Mouse (Mus musculus): ENCODE data around the gene Cacna1e. TPM values are rescaled to one million over a fixed set of nuclear protein-coding genes. Genes with fewer than 3 reads are reported as not detected.

The Cacna1e gene
- total and polyA plus RNA-seq, 3 experiments: not detected

DNA sequence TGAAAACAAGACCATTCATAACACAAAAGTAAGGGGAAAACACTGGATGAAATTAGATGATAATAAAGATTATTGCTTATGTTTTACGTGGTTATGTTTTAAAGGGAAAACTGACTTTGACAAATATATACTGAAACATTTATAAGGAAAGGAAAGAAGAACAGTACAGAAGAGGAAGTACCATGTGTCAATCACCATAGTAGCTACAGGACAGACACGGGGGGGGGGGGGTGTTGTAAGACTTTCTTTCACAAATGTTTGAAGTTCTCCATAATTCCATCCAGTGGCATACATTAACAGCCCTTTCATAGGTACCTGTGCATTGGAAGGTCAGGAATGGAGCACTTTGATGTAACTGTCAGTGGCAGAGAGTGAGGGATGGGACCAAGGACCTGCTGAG, 25.3 kb upstream of the Cacna1e start:
- H3K4me1 ChIP-seq (ENCODE audit: control insufficient read depth in 1 of 2, insufficient read depth in 2 of 2, low read length in 2 of 2): no peaks in the 10 kb centered on the region
- H3K9me3 ChIP-seq (replicated peaks; ENCODE audit: insufficient read depth, low read length): no peaks in the 10 kb centered on the region
- H3K27ac ChIP-seq (ENCODE audit: control insufficient read depth, low read depth, low read length): no peak overlapping the region
- DNase-seq (ENCODE audit: low read depth, low spot score): no peak
- no peak overlapping the region for H3K4me3 ChIP-seq (ENCODE audit: control insufficient read depth in 1 of 2, insufficient read depth in 1 of 2, low read depth in 2 of 2, low read length in 2 of 2)
- H3K27me3 ChIP-seq (ENCODE audit: control insufficient read depth in 1 of 2, insufficient read depth in 2 of 2, low read length in 2 of 2): no peaks in the 10 kb centered on the region
- no peak for TF ChIP-seq EP300 (IDR thresholded peaks at IDR 0.05; ENCODE audit: low read depth in 1 of 2, low read length in 2 of 2)
- H3K36me3 ChIP-seq (ENCODE audit: control insufficient read depth in 1 of 2, insufficient read depth in 2 of 2, low read length in 2 of 2): no peaks in the 10 kb centered on the region
- H3K9ac ChIP-seq (ENCODE audit: control insufficient read depth, low read depth, low read length, poor library complexity, severe bottlenecking): no peak overlapping the region
- no peaks in the 10 kb centered on the region for H3K79me2 ChIP-seq (ENCODE audit: control insufficient read depth, insufficient read depth, low read length, poor library complexity)

DNA sequence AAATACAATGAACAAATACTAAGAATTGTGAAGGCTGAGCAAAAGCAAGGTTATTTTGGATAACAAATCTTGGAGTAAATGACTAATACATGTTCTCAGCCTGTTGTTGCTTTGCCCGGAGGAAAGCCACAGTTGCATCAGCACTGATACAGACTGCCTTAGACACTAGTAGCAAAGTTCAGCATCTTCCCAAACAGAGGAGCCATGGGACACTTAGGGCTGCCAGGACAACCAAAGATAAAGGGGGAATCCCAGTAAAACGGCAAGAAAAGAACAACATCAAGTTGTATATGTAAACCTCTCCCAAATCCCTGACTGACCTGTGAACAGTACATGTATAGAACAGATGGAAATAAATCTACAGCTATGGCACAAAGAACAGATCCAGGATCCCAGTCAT, 13.1 kb upstream of the Cacna1e start:
- H3K79me2 ChIP-seq (ENCODE audit: control insufficient read depth, insufficient read depth, low read length, poor library complexity): no peaks in the 10 kb centered on the region
- H3K4me3 ChIP-seq (ENCODE audit: control insufficient read depth in 1 of 2, insufficient read depth in 1 of 2, low read depth in 2 of 2, low read length in 2 of 2): no peak overlapping the region
- no peak overlapping the region for H3K9ac ChIP-seq (ENCODE audit: control insufficient read depth, low read depth, low read length, poor library complexity, severe bottlenecking)
- no peak overlapping the region for H3K27ac ChIP-seq (ENCODE audit: control insufficient read depth, low read depth, low read length)
- DNase-seq (ENCODE audit: low read depth, low spot score): no peak
- no peaks in the 10 kb centered on the region for H3K36me3 ChIP-seq (ENCODE audit: control insufficient read depth in 1 of 2, insufficient read depth in 2 of 2, low read length in 2 of 2)
- H3K4me1 ChIP-seq (ENCODE audit: control insufficient read depth in 1 of 2, insufficient read depth in 2 of 2, low read length in 2 of 2): no peaks in the 10 kb centered on the region
- H3K27me3 ChIP-seq (ENCODE audit: control insufficient read depth in 1 of 2, insufficient read depth in 2 of 2, low read length in 2 of 2): no peaks in the 10 kb centered on the region
- TF ChIP-seq BHLHE40 (IDR thresholded peaks at IDR 0.05; ENCODE audit: borderline replicate concordance, low read depth, low read length) (no peak), POLR2AphosphoS2 (IDR thresholded peaks at IDR 0.05; ENCODE audit: low read length) (no peak), GATA1 (IDR thresholded peaks at IDR 0.05; ENCODE audit: low read depth, low read length) (no peak), MYC (IDR thresholded peaks at IDR 0.05; ENCODE audit: low read depth, low read length) (no peak), USF2 (IDR thresholded peaks at IDR 0.05; ENCODE audit: borderline replicate concordance in 1 of 2, insufficient read depth in 1 of 2, low read depth in 1 of 2, low read length in 2 of 2) (no peak), MAFK (IDR thresholded peaks at IDR 0.05; ENCODE audit: borderline replicate concordance, low read depth, low read length) (no peak), SIN3A (IDR thresholded peaks at IDR 0.05; ENCODE audit: low read length) (no peak), POLR2AphosphoS5 (IDR thresholded peaks at IDR 0.05; ENCODE audit: borderline replicate concordance, low read depth, low read length) (no peak)
- no peaks in the 10 kb centered on the region for H3K9me3 ChIP-seq (replicated peaks; ENCODE audit: insufficient read depth, low read length)

GRCm38 (mm10) chr1:154890244-154890643, 5.9 kb upstream of the Cacna1e start:
- DNase-seq (ENCODE audit: low read depth, low spot score): no peak
- H3K9ac ChIP-seq (ENCODE audit: control insufficient read depth, low read depth, low read length, poor library complexity, severe bottlenecking): no peak overlapping the region
- H3K4me1 ChIP-seq (ENCODE audit: control insufficient read depth in 1 of 2, insufficient read depth in 2 of 2, low read length in 2 of 2): no peaks in the 10 kb centered on the region
- no peaks in the 10 kb centered on the region for H3K27me3 ChIP-seq (ENCODE audit: control insufficient read depth in 1 of 2, insufficient read depth in 2 of 2, low read length in 2 of 2)
- H3K9me3 ChIP-seq (replicated peaks; ENCODE audit: insufficient read depth, low read length): no peaks in the 10 kb centered on the region
- TF ChIP-seq MAZ (IDR thresholded peaks at IDR 0.05; ENCODE audit: low read depth, low read length): no peak
- no peak for TF ChIP-seq POLR2AphosphoS2 (IDR thresholded peaks at IDR 0.05; ENCODE audit: low read length)
- TF ChIP-seq GATA1 (IDR thresholded peaks at IDR 0.05; ENCODE audit: low read depth, low read length): no peak
- TF ChIP-seq EP300 (IDR thresholded peaks at IDR 0.05; ENCODE audit: low read depth in 1 of 2, low read length in 2 of 2): no peak
- no peak for TF ChIP-seq TBP (IDR thresholded peaks at IDR 0.05; ENCODE audit: low read depth, low read length)
- no peak for TF ChIP-seq BHLHE40 (IDR thresholded peaks at IDR 0.05; ENCODE audit: borderline replicate concordance, low read depth, low read length)
- TF ChIP-seq ETS1 (IDR thresholded peaks at IDR 0.05; ENCODE audit: low read depth, low read length): no peak
- no peak overlapping the region for H3K4me3 ChIP-seq (ENCODE audit: control insufficient read depth in 1 of 2, insufficient read depth in 1 of 2, low read depth in 2 of 2, low read length in 2 of 2)
- no peaks in the 10 kb centered on the region for H3K36me3 ChIP-seq (ENCODE audit: control insufficient read depth in 1 of 2, insufficient read depth in 2 of 2, low read length in 2 of 2)
- no peaks in the 10 kb centered on the region for H3K79me2 ChIP-seq (ENCODE audit: control insufficient read depth, insufficient read depth, low read length, poor library complexity)
- no peak overlapping the region for H3K27ac ChIP-seq (ENCODE audit: control insufficient read depth, low read depth, low read length)
